Mouse (Mus musculus) kidney, embryonic 16.5 days (tissue): ENCODE results near the gene Hps1. TPM values are rescaled to one million over a fixed set of nuclear protein-coding genes. Genes with fewer than 3 reads are reported as not detected.

ENCODE experiments used
- ATAC-seq: fragments of 200-750 bp; cut with Nextera tagmentation; 2 replicates; pipeline ENCODE4 v1.8.0; 2017; ENCODE audit warnings: moderate TSS enrichment; ENCODE audit not compliant: low FRiP score, low TSS enrichment
- H3K27ac ChIP-seq: fragments of 300-500 bp; sonication (generic); 2 replicates; pipeline ENCODE4 v1.5.1; 2014; ENCODE audit warnings: low read length
- H3K27me3 ChIP-seq: fragments of 300-500 bp; sonication (generic); 2 replicates; pipeline ENCODE4 v1.6.1; 2014; ENCODE audit warnings: low read length, control low read depth, mixed read lengths; ENCODE audit not compliant: insufficient read depth
- H3K36me3 ChIP-seq: fragments of 300-500 bp; sonication (generic); 2 replicates; pipeline ENCODE4 v1.6.1; 2014; ENCODE audit warnings: low read length, control low read depth, mixed read lengths; ENCODE audit not compliant: insufficient read depth
- H3K4me1 ChIP-seq: fragments of 300-500 bp; sonication (generic); 2 replicates; pipeline ENCODE4 v1.6.1; 2014; ENCODE audit warnings: low read length, control low read depth, mixed read lengths; ENCODE audit not compliant: insufficient read depth
- H3K4me2 ChIP-seq: fragments of 300-500 bp; sonication (generic); replicated peaks from 2 replicates; pipeline ENCODE4 v1.6.1; 2014; ENCODE audit warnings: low read depth, low read length
- H3K4me3 ChIP-seq: fragments of 300-500 bp; sonication (generic); 2 replicates; pipeline ENCODE4 v1.5.1; 2014; ENCODE audit warnings: mild to moderate bottlenecking, low read length
- H3K9ac ChIP-seq: fragments of 300-500 bp; sonication (generic); replicated peaks from 2 replicates; pipeline ENCODE4 v1.6.1; 2014; ENCODE audit warnings: low read length
- H3K9me3 ChIP-seq: fragments of 300-500 bp; sonication (generic); 2 replicates; pipeline ENCODE4 v1.6.1; 2016; ENCODE audit warnings: low read length, control low read depth
- WGBS: fragments of 180-500 bp; shearing (Covaris S2); extraction: QIAGEN DNeasy Blood & Tissue Kit; methylation state at CpG from one replicate; pipeline ENCODE4 v1.1.7; 2014; 5-methylcytosine and 5-hydroxymethylcytosine counted together
- polyA plus RNA-seq: library from polyadenylated mRNA; unstranded; fragments of >200 nt; fragmentation: Nextera tagmentation; extraction: Ambion mirVana; gene quantifications from 2 replicates; pipeline ENCODE4 v1.2.1, GENCODE M21; 2015

Gene Hps1
- polyA plus RNA-seq, 1 experiment from 2014 or later, result 16.8 TPM

DNA sequence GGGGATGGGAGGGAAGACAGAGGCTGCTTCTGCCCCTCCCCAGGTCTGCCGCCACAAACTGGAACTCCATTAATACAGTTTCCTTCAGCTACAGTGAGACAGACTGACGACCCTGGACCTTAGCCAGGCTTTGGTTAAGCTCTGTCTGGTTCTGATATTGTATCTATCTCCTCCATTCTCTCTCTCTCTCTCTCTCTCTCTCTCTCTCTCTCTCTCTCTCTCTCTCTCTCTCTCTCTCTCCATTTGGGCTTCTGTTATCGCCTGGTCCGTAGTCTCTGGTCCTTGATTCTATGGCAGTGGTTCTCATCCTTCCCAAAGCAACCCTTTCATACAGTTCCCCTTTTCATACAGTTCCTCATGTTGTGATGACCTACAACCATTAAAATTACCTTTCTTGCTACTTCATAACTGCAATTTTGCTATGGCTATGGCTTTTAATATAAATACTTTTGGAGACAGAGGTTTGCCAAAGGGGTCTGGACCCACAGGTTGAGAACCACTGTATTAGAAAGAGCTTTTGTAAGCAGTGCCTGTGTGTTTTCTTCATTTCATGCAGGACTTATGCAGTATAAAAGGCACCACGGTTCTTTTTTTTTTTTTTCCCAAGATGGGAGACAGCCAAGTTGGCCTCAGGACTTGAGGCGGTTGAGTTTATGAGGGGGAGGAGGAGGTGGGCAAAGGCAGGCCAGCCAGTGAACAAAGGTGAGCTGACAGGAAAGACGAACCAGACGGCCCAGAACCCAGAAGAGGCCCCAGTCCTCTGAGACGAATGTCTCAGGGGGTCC, 34.5 kb downstream of the Hps1 start:
- Histone ChIP-seq H3K27ac (no peak overlapping the region), H3K36me3 (no peaks in the 10 kb centered on the region), H3K4me1 (peaks cover 6% of the 10 kb centered on the region), H3K27me3 (no peaks in the 10 kb centered on the region), H3K4me2 (no peak overlapping the region), H3K9ac (no peak overlapping the region), H3K9me3 (no peaks in the 10 kb centered on the region), H3K4me3 (no peak overlapping the region)
- no peak for ATAC-seq
- WGBS, result 49% methylated on average over 9 of the region's 9 CpGs

DNA sequence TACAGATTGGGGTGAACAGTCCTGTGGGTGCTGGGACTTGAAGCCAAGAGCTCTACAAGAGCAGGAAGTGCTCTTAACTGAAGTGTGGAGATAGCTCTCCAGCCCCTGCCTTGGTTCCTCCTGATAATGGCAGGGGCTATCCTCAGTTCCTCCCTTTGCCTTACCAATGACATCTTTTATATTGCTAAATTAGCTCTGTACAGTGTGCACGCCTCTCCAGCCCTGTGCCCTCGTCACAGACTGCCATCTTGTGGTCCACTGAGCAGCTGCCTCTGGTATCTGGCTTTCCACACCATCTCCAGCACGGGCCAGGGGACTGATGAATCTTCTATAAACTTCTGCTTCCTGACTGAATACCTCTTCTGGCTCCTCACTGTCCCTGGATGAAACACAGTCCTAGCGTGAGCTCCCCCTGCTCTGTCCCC, 35.6 kb downstream of the Hps1 start:
- Histone ChIP-seq H3K4me1 (no peaks in the 10 kb centered on the region; the same call in 1 of the 2 replicates), H3K4me3 (no peak overlapping the region), H3K9ac (no peak overlapping the region), H3K27ac (no peak overlapping the region), H3K36me3 (no peaks in the 10 kb centered on the region), H3K27me3 (no peaks in the 10 kb centered on the region), H3K4me2 (no peak overlapping the region), H3K9me3 (no peaks in the 10 kb centered on the region)
- peak; percentile 89 for ATAC-seq
- 16% methylated on average over 4 of the region's 4 CpGs for WGBS

DNA sequence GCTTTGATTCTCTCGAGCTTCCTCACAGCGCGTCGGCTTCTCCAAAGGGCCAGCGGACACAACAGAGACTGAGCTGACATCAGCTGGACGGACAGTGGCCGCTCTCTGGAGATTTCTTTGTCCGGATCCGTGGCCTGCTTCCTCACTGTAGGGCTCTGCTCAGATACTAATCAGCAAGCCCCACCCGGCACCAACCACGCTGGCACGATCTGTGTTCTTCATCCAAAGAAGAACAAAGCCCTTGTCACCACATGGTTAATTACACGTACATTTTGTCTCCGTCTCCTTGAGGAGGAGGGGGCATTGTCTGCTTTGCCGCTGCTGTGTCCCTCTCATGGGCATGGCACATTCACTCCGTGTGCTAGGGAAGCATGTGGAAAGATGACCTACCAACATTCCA, 36.5 kb downstream of the Hps1 start:
- no peak overlapping the region for H3K27ac ChIP-seq
- H3K9me3 ChIP-seq, result no peaks in the 10 kb centered on the region
- no peak overlapping the region for H3K4me2 ChIP-seq
- H3K4me3 ChIP-seq, result no peak overlapping the region
- ATAC-seq, result no peak
- H3K27me3 ChIP-seq, result no peaks in the 10 kb centered on the region
- H3K36me3 ChIP-seq, result no peaks in the 10 kb centered on the region
- WGBS, result 75% methylated on average over 16 of the region's 16 CpGs
- H3K9ac ChIP-seq, result no peak overlapping the region
- H3K4me1 ChIP-seq, result no peaks in the 10 kb centered on the region; the same call in 1 of the 2 replicates

DNA sequence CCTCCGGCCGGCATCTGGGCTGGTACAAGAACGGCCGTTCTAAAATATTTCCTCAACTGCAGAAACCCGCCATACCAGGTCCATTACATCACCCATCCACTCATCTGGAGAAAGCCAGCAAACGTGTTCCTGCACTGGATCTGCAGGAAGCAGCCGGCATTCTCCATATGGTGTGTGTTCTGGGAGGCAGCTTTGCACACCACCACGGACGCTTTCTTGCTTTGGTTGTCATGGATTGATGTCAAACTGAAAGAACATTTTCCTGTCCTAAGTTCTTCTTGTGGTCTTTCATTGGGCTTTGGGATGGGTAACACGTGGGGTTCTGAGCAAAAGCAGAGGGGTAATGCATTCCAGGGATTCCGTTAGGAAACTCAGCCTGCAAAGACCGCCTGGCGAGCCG, 37.9 kb downstream of the Hps1 start:
- H3K4me1 ChIP-seq, result no peaks in the 10 kb centered on the region; the same call in 1 of the 2 replicates
- no peaks in the 10 kb centered on the region for H3K9me3 ChIP-seq
- H3K9ac ChIP-seq, result no peak overlapping the region
- no peak for ATAC-seq
- WGBS, result 60% methylated on average over 14 of the region's 14 CpGs
- H3K27me3 ChIP-seq, result no peaks in the 10 kb centered on the region
- H3K4me2 ChIP-seq, result no peak overlapping the region
- no peak overlapping the region for H3K27ac ChIP-seq
- H3K4me3 ChIP-seq, result no peak overlapping the region
- H3K36me3 ChIP-seq, result no peaks in the 10 kb centered on the region

DNA sequence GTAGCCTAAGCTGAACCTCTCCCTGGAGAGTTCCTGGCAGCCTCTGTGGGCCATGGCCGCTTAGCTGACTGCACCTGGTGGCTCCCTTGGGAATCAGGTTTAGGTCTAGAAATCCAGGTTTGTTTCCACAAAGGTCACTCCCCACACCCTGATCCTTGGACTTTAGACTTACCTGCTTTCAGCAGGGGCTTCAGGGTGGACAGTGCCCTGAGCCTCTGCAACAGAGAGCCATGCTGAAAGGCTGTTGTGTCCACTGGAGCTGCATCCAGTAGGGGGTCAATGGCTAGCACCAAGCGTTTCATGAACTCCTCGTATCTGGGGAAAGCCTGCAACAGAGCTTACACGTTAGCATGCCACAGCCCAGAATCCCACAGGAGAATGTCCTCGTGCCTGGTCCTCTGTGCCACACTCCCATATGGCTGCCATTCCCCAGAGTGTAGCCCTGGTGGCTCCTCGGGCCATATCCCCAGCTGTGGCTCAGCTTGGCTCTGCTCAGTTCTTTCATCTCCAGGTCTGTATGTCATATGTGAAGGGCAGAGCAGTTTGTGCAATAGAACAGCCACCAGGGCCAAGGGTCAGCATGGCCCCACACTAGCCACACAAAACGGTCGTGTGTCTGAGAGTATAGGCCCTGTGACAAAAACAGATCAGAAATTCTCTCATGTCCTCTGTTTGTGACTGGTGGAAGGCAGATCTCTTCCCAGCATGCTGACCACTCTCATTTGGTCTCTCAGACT, 39.4 kb downstream of the Hps1 start:
- no peak overlapping the region for H3K27ac ChIP-seq
- no peaks in the 10 kb centered on the region for H3K36me3 ChIP-seq
- WGBS, result 74% methylated on average over 8 of the region's 8 CpGs
- ATAC-seq, result no peak
- no peaks in the 10 kb centered on the region for H3K27me3 ChIP-seq
- no peak overlapping the region for H3K9ac ChIP-seq
- H3K4me2 ChIP-seq, result no peak overlapping the region
- H3K4me3 ChIP-seq, result no peak overlapping the region
- H3K4me1 ChIP-seq, result no peaks in the 10 kb centered on the region; the same call in 1 of the 2 replicates
- no peaks in the 10 kb centered on the region for H3K9me3 ChIP-seq

DNA sequence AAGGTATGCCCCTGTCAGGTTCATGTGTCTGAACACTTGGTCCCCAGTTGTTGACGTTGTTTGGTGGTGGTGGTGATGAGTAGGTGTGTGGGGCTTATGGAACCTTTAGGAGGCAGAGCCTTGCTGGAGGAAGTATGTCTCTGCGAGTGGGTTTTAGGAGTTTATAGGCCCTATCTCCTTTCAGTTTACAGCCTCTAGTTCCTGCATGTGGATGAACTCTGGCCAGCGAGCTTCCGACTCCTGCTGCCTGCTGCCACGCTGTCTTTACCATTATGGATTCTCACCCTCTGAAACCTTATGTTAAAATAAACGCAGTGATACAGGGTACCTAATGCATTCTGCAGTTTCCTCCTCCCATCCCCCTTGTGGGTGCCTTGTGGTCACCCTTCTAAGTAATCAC, 40.0 kb downstream of the Hps1 start:
- no peak overlapping the region for H3K4me3 ChIP-seq
- no peaks in the 10 kb centered on the region for H3K9me3 ChIP-seq
- 46% methylated on average over 6 of the region's 6 CpGs for WGBS
- ATAC-seq, result no peak
- H3K36me3 ChIP-seq, result no peaks in the 10 kb centered on the region
- no peak overlapping the region for H3K4me2 ChIP-seq
- H3K27me3 ChIP-seq, result no peaks in the 10 kb centered on the region
- H3K27ac ChIP-seq, result no peak overlapping the region
- no peak overlapping the region for H3K9ac ChIP-seq
- H3K4me1 ChIP-seq, result no peaks in the 10 kb centered on the region; the same call in 1 of the 2 replicates

DNA sequence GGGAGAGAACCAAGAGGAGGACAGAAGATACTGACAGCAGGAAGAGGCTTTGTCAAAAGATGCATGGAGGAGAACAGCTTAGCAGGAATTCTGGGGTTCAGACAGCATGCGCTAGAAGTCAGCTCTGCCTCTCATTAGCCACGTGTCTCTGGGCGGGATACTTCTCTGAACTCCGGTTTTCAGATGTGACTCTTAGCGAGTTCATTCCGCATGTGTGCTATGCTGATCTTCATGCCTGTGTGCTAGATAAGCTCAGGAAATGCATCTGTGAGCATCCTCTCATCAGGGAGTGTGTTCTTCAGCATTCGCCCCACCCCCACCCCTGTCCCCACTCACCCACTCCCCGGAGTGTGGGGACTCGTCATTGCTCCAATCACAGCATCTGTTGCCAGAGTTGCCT, 42.0 kb downstream of the Hps1 start:
- no peaks in the 10 kb centered on the region for H3K9me3 ChIP-seq
- no peak overlapping the region for H3K4me2 ChIP-seq
- H3K4me3 ChIP-seq, result no peak overlapping the region
- H3K9ac ChIP-seq, result no peak overlapping the region
- H3K27ac ChIP-seq, result no peak overlapping the region
- H3K36me3 ChIP-seq, result no peaks in the 10 kb centered on the region
- H3K27me3 ChIP-seq, result no peaks in the 10 kb centered on the region
- H3K4me1 ChIP-seq, result no peaks in the 10 kb centered on the region; the same call in 1 of the 2 replicates
- ATAC-seq, result no peak
- WGBS, result 70% methylated on average over 9 of the region's 9 CpGs

DNA sequence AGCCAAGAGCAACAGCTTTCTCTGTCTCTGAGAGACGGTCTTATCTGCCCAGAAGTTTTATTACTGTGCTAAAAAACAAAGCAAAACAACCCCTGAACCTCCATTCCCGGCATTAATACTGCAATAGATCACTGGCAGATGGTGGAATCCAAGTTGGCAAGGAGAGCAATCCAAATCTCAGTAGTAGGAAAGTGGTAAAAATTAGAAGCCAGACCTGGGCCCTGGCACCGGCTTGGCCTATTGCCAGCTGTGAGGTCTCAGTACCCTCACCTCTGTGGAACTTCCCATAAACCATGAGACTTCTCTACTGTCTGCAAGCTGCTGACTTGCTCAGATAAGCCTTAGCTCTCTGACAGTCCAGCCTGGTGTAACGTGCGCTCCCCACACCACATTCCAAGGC, 44.8 kb downstream of the Hps1 start:
- H3K36me3 ChIP-seq, result no peaks in the 10 kb centered on the region
- no peaks in the 10 kb centered on the region for H3K9me3 ChIP-seq
- no peaks in the 10 kb centered on the region for H3K4me1 ChIP-seq
- 0 out of 2 replicates have a peak, but pooled peaks have one; percentile 52 for ATAC-seq
- H3K4me3 ChIP-seq, result no peak overlapping the region
- WGBS, result 55% methylated on average over 5 of the region's 5 CpGs
- no peaks in the 10 kb centered on the region for H3K27me3 ChIP-seq
- no peak overlapping the region for H3K9ac ChIP-seq
- H3K4me2 ChIP-seq, result no peak overlapping the region
- H3K27ac ChIP-seq, result no peak overlapping the region

DNA sequence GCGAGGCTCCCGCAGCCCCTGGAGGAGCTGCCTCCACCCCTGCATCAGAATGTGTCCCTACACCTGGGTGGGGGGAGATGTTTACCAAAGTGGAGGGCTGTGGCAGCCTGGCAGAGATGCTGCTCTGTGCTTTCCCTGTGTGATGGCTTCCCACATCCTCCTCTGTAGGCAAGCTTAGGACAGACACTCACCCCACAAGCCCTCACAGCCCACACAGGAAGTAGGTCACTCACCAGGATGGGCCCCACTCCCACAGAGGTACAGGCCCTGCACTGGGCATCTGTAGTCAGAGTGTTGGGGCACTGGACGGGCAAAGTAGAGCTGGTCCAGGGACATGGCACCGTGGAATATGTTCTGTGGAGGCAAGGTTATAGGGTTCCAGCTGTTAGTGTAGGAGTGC, 52.4 kb downstream of the Hps1 start:
- Histone ChIP-seq H3K4me3 (no peak overlapping the region), H3K4me2 (no peak overlapping the region), H3K4me1 (peaks cover 25% of the 10 kb centered on the region), H3K27me3 (no peaks in the 10 kb centered on the region), H3K36me3 (no peaks in the 10 kb centered on the region), H3K9ac (no peak overlapping the region), H3K27ac (no peak overlapping the region), H3K9me3 (no peaks in the 10 kb centered on the region)
- 81% methylated on average over 4 of the region's 4 CpGs for WGBS
- no peak for ATAC-seq

DNA sequence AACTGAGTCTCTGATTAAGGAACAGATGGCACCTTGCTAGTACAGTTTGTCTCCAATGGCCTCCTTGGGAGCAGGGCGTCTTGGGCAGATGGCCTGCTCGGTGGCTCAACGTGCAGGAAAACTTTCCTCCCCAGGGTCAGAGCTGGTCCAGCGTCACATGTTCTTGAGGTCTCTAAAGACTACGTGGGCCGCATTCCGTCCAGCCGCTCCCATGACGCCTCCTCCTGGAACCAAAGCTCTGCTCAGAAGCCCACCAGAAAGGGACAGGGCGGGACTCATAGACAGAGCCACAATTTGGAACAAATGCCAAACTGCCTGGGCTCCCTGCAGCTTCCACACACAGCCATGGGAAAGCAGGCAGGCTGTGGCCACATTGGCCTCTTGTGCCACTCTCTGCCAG, 53.0 kb downstream of the Hps1 start:
- Histone ChIP-seq H3K27me3 (no peaks in the 10 kb centered on the region), H3K27ac (peak overlapping the region; percentile 37; the same call in 1 of the 2 replicates), H3K9me3 (no peaks in the 10 kb centered on the region), H3K4me2 (no peak overlapping the region), H3K9ac (no peak overlapping the region), H3K4me3 (no peak overlapping the region), H3K4me1 (peaks cover 32% of the 10 kb centered on the region), H3K36me3 (no peaks in the 10 kb centered on the region)
- 74% methylated on average over 10 of the region's 10 CpGs for WGBS
- no peak for ATAC-seq
